Mouse (Mus musculus) limb, embryonic 13.5 days (tissue): Measurements from ENCODE around the gene Vmn1r185. TPM values are rescaled to one million over a fixed set of nuclear protein-coding genes. Genes with fewer than 3 reads are reported as not detected.
"Not testable (repeated sequence)": the region's sequence is repeated elsewhere in the genome, so short reads cannot be mapped to it uniquely, and the experiment has no call there.

ENCODE experiments used
- ATAC-seq: fragments of 200-750 bp; cut with Nextera tagmentation; 2 replicates; pipeline ENCODE4 v1.8.0; 2017; ENCODE audit warnings: low read depth, moderate number of reproducible peaks, moderate TSS enrichment; ENCODE audit not compliant: low FRiP score
- H3K27ac ChIP-seq: fragments of 300-500 bp; sonication (generic); 2 replicates; pipeline ENCODE4 v1.5.1; 2015; ENCODE audit warnings: inconsistent platforms, mild to moderate bottlenecking, moderate library complexity
- H3K27me3 ChIP-seq: fragments of 300-500 bp; sonication (generic); 2 replicates; pipeline ENCODE4 v1.6.1; 2015; ENCODE audit warnings: mild to moderate bottlenecking, inconsistent platforms
- H3K36me3 ChIP-seq: fragments of 300-500 bp; sonication (generic); 2 replicates; pipeline ENCODE4 v1.6.1; 2015; ENCODE audit warnings: inconsistent platforms, mild to moderate bottlenecking, moderate library complexity
- H3K4me1 ChIP-seq: fragments of 300-500 bp; sonication (generic); 2 replicates; pipeline ENCODE4 v1.6.1; 2015; ENCODE audit warnings: inconsistent platforms
- H3K4me2 ChIP-seq: fragments of 300-500 bp; sonication (generic); replicated peaks from 2 replicates; pipeline ENCODE4 v1.6.1; 2015; ENCODE audit warnings: inconsistent platforms, mild to moderate bottlenecking, moderate library complexity
- H3K4me3 ChIP-seq: fragments of 300-500 bp; sonication (generic); 2 replicates; pipeline ENCODE4 v1.5.1; 2015; ENCODE audit warnings: moderate library complexity, mild to moderate bottlenecking, inconsistent platforms
- H3K9ac ChIP-seq: fragments of 300-500 bp; sonication (generic); 2 replicates; pipeline ENCODE4 v1.6.1; 2015; ENCODE audit warnings: mild to moderate bottlenecking, inconsistent platforms
- H3K9me3 ChIP-seq: fragments of 300-500 bp; sonication (generic); 2 replicates; pipeline ENCODE4 v1.6.1; 2016; ENCODE audit warnings: inconsistent platforms
- WGBS: fragments of 180-500 bp; shearing (Covaris S2); methylation state at CpG from one replicate; pipeline ENCODE4 v1.1.7; 2015; 5-methylcytosine and 5-hydroxymethylcytosine counted together
- polyA plus RNA-seq: library from polyadenylated mRNA; unstranded; fragments of >200 nt; fragmentation: Nextera tagmentation; extraction: Ambion mirVana; gene quantifications from 2 replicates; pipeline ENCODE4 v1.2.1, GENCODE M21; 2015

Gene Vmn1r185
- polyA plus RNA-seq = not detected in 2 replicates

DNA sequence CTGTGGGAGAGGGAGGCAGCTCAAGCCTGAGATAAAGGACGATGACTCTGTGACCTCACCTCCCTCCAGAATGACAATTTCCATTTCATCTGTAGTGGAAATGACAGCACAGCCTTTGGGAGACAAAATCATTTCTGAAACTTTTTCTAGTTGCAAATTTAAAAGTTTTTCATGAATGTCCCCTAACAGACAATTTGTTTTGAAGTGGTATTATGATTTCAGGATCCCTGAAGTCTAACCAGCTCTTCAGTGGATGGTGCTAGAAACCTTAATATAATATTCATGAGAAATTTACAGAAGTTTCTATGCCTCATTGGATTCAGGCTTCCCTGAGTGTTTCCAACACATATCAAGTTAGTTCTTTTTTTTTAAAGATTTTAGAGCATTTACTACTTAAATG is at the start of gene Vmn1r185:
Gene Vmn1r185 (minus strand): TSS at position 101 of the 400 bp plus-strand sequence.
- not testable (repeated sequence) for ATAC-seq, H3K9me3 ChIP-seq, H3K36me3 ChIP-seq, H3K4me1 ChIP-seq, H3K4me2 ChIP-seq, H3K27me3 ChIP-seq, H3K27ac ChIP-seq, H3K4me3 ChIP-seq, H3K9ac ChIP-seq
- 72% methylated on average over 1 of the region's 1 CpGs for WGBS

DNA sequence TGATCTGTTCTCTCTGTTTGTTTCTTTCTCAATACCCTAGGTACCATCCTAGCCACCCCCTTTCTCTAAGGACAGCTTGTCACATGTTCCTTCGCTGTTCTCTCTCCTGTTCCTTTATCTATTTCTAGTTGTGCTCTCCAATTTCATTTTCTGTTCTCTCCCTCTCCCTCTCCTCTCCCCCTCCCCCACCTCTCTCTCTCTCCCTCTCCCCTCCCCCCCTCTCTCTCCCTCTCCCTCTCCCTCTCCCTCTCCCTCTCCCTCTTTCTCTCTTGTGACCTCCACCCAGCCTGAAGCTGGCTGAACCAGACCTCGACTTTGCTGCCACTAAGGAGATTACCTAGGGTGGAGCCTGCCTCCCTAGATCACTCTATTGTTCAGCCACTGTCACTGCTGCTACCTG is 49.2 kb upstream of the Vmn1r185 start:
- ATAC-seq, H3K4me1 ChIP-seq, H3K4me2 ChIP-seq, H3K9ac ChIP-seq, H3K4me3 ChIP-seq, H3K27me3 ChIP-seq, H3K36me3 ChIP-seq, H3K27ac ChIP-seq, H3K9me3 ChIP-seq: not testable (repeated sequence)
- WGBS = 48% methylated on average over 2 of the region's 2 CpGs

- Histone ChIP-seq H3K4me1 (no peaks in the 10 kb centered on the region), H3K4me3 (no peak overlapping the region), H3K27ac (no peak overlapping the region), H3K9me3 (peaks cover 15% of the 10 kb centered on the region), H3K27me3 (no peaks in the 10 kb centered on the region), H3K4me2 (no peak overlapping the region), H3K36me3 (no peaks in the 10 kb centered on the region), H3K9ac (no peak overlapping the region)
- WGBS = 81% methylated on average over 5 of the region's 5 CpGs
- ATAC-seq = no peak
These were observed 47.7 kb upstream of the Vmn1r185 start for GRCm38 (mm10) chr7:26666011-26666410.

GRCm38 (mm10) chr7:26589774-26590173 is 28.5 kb downstream of the Vmn1r185 start:
- Histone ChIP-seq H3K9ac (no peak overlapping the region), H3K36me3 (no peaks in the 10 kb centered on the region), H3K27me3 (no peaks in the 10 kb centered on the region), H3K4me1 (no peaks in the 10 kb centered on the region), H3K4me3 (no peak overlapping the region), H3K4me2 (no peak overlapping the region), H3K9me3 (no peaks in the 10 kb centered on the region), H3K27ac (no peak overlapping the region)
- ATAC-seq = no peak
- WGBS = 50% methylated on average over 1 of the region's 1 CpGs

DNA sequence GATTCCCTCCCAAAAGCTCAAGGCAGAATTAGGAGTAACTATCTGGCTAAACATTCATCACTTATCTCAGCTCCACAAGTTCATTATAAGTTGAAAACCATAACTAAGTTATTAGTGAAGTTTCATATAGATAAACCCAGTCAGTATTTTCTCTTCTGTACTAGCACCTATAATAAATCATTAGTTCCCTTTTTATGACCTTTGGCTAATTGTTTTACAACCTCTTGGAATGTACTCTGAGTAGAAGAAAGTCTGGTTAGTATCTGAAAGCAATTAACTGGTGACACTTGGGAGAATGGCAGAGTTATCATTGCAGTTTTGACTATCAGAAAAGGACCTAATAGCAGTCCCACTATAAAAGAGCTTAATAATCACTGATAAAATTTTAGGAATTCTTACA is 29.2 kb downstream of the Vmn1r185 start:
- Histone ChIP-seq H3K9ac (no peak overlapping the region), H3K4me3 (no peak overlapping the region), H3K9me3 (no peaks in the 10 kb centered on the region), H3K36me3 (no peaks in the 10 kb centered on the region), H3K4me1 (no peaks in the 10 kb centered on the region), H3K4me2 (no peak overlapping the region), H3K27ac (no peak overlapping the region), H3K27me3 (no peaks in the 10 kb centered on the region)
- no peak for ATAC-seq

Other genes with a start within 250 kb of the Vmn1r185 start
- gene Nlrp9c, start 214.8 kb downstream of the Vmn1r185 start, polyA plus RNA-seq = not detected in 2 replicates
- not detected in 2 replicates for gene Nlrp4a, start 183.4 kb downstream of the Vmn1r185 start, polyA plus RNA-seq
- not detected in 2 replicates for gene Nlrp9a, start 83.4 kb downstream of the Vmn1r185 start, polyA plus RNA-seq
- not detected in 2 replicates for gene Cyp2b23, start 68.0 kb upstream of the Vmn1r185 start, polyA plus RNA-seq
- not detected in 2 replicates for gene Cyp2b19, start 138.7 kb upstream of the Vmn1r185 start, polyA plus RNA-seq
- not detected in 2 replicates for gene Cyp2g1, start 190.4 kb upstream of the Vmn1r185 start, polyA plus RNA-seq
- gene Cyp2a5, start 216.8 kb upstream of the Vmn1r185 start, polyA plus RNA-seq = not detected in 2 replicates